Mouse (Mus musculus) intestine, postnatal 0 days (tissue): ENCODE data around the gene Atg10. TPM values are rescaled to one million over a fixed set of nuclear protein-coding genes. Genes with fewer than 3 reads are reported as not detected.

Experiments used
- ATAC-seq: fragments of 200-750 bp; cut with Nextera tagmentation; 2 replicates; pipeline ENCODE4 v1.8.0; 2017; ENCODE audit warnings: mild to moderate bottlenecking, moderate TSS enrichment, moderate library complexity
- H3K27ac ChIP-seq: fragments of 300-500 bp; sonication (generic); 2 replicates; pipeline ENCODE4 v1.5.1; 2014; ENCODE audit warnings: mild to moderate bottlenecking, low read depth, low read length, moderate library complexity
- H3K27me3 ChIP-seq: fragments of 300-500 bp; sonication (generic); replicated peaks from 2 replicates; pipeline ENCODE4 v1.6.1; 2014; ENCODE audit warnings: low read length, mixed read lengths; ENCODE audit not compliant: control insufficient read depth, insufficient read depth
- H3K36me3 ChIP-seq: fragments of 300-500 bp; sonication (generic); 2 replicates; pipeline ENCODE4 v1.6.1; 2014; ENCODE audit warnings: mild to moderate bottlenecking, moderate library complexity; ENCODE audit not compliant: control insufficient read depth, insufficient read depth
- H3K4me1 ChIP-seq: fragments of 300-500 bp; sonication (generic); replicated peaks from 2 replicates; pipeline ENCODE4 v1.6.1; 2014; ENCODE audit warnings: antibody characterized with exemption, low read length, mixed read lengths; ENCODE audit not compliant: control insufficient read depth, insufficient read depth
- H3K4me2 ChIP-seq: fragments of 300-500 bp; sonication (generic); replicated peaks from 2 replicates; pipeline ENCODE4 v1.6.1; 2014; ENCODE audit warnings: low read depth, mild to moderate bottlenecking, moderate library complexity
- H3K4me3 ChIP-seq: fragments of 300-500 bp; sonication (generic); 2 replicates; pipeline ENCODE4 v1.5.1; 2014; ENCODE audit warnings: low read depth, low read length
- H3K9ac ChIP-seq: fragments of 300-500 bp; sonication (generic); 2 replicates; pipeline ENCODE4 v1.6.1; 2014; ENCODE audit warnings: mild to moderate bottlenecking, low read depth, low read length
- H3K9me3 ChIP-seq: fragments of 300-500 bp; sonication (generic); 2 replicates; pipeline ENCODE4 v1.6.1; 2016; ENCODE audit warnings: mixed run types; ENCODE audit not compliant: control insufficient read depth
- CTCF ChIP-seq: sonication (generic); IDR thresholded peaks from 2 replicates; pipeline ENCODE4 v1.5.1; 2016; ENCODE audit warnings: low read depth, mild to moderate bottlenecking, control low read depth, antibody characterized with exemption, moderate library complexity
- WGBS: fragments of 180-500 bp; shearing (Covaris S2); extraction: QIAGEN DNeasy Blood & Tissue Kit; methylation state at CpG from one replicate; pipeline ENCODE4 v1.1.7; 2014; 5-methylcytosine and 5-hydroxymethylcytosine counted together
- polyA plus RNA-seq: library from polyadenylated mRNA; unstranded; fragments of >200 nt; fragmentation: Nextera tagmentation; extraction: Ambion mirVana; gene quantifications from 2 replicates; pipeline ENCODE4 v1.2.1, GENCODE M21; 2015

The Atg10 gene
- polyA plus RNA-seq, 1 experiment from 2014 or later, result 24.5 TPM

GRCm38 (mm10) chr13:90964511-90964910 is 259.3 kb downstream of the Atg10 start:
- WGBS, result 77% methylated on average over 4 of the region's 4 CpGs
- TF ChIP-seq CTCF, result no peak
- ATAC-seq, result no peak

GRCm38 (mm10) chr13:90962836-90963760 is 260.7 kb downstream of the Atg10 start:
- H3K4me2 ChIP-seq, result peak overlapping the region; percentile 17; the same call in 1 of the 2 replicates
- TF ChIP-seq CTCF, result no peak
- 61% methylated on average over 10 of the region's 10 CpGs for WGBS
- H3K27me3 ChIP-seq, result no peaks in the 10 kb centered on the region
- H3K9ac ChIP-seq, result no peak overlapping the region
- no peaks in the 10 kb centered on the region for H3K36me3 ChIP-seq
- H3K4me3 ChIP-seq, result no peak overlapping the region
- peak overlapping the region; percentile 54; the same call in 1 of the 2 replicates for H3K27ac ChIP-seq
- no peaks in the 10 kb centered on the region for H3K9me3 ChIP-seq
- 0 out of 2 replicates have a peak, but pooled peaks have one; percentile 67 for ATAC-seq
- no peaks in the 10 kb centered on the region for H3K4me1 ChIP-seq

More at GRCm38 (mm10) chr13:90964511-90964910, 259.3 kb downstream of the Atg10 start:
- no peak overlapping the region for H3K4me3 ChIP-seq
- no peak overlapping the region for H3K9ac ChIP-seq
- H3K27me3 ChIP-seq, result no peaks in the 10 kb centered on the region
- no peaks in the 10 kb centered on the region for H3K9me3 ChIP-seq
- no peak overlapping the region for H3K4me2 ChIP-seq
- no peak overlapping the region for H3K27ac ChIP-seq
- H3K36me3 ChIP-seq, result no peaks in the 10 kb centered on the region
- H3K4me1 ChIP-seq, result no peaks in the 10 kb centered on the region

- no peaks in the 10 kb centered on the region for H3K27me3 ChIP-seq
- H3K9me3 ChIP-seq, result no peaks in the 10 kb centered on the region
- TF ChIP-seq CTCF, result no peak
- no peak overlapping the region for H3K4me3 ChIP-seq
- no peak for ATAC-seq
- 96% methylated on average over 8 of the region's 8 CpGs for WGBS
- H3K4me1 ChIP-seq, result no peaks in the 10 kb centered on the region
- no peaks in the 10 kb centered on the region for H3K36me3 ChIP-seq
- no peak overlapping the region for H3K27ac ChIP-seq
- no peak overlapping the region for H3K9ac ChIP-seq
- H3K4me2 ChIP-seq, result no peak overlapping the region
These were observed 263.2 kb downstream of the Atg10 start for GRCm38 (mm10) chr13:90960591-90960990.

GRCm38 (mm10) chr13:90958894-90959293 is 264.9 kb downstream of the Atg10 start:
- H3K27ac ChIP-seq, result no peak overlapping the region
- no peak overlapping the region for H3K9ac ChIP-seq
- no peaks in the 10 kb centered on the region for H3K9me3 ChIP-seq
- no peaks in the 10 kb centered on the region for H3K36me3 ChIP-seq
- no peak overlapping the region for H3K4me2 ChIP-seq
- no peaks in the 10 kb centered on the region for H3K27me3 ChIP-seq
- 52% methylated on average over 2 of the region's 2 CpGs for WGBS
- no peak overlapping the region for H3K4me3 ChIP-seq
- ATAC-seq, result no peak
- H3K4me1 ChIP-seq, result no peaks in the 10 kb centered on the region
- no peak for TF ChIP-seq CTCF

GRCm38 (mm10) chr13:90939600-90939999 is 284.2 kb downstream of the Atg10 start:
- Histone ChIP-seq H3K27me3 (no peaks in the 10 kb centered on the region), H3K4me2 (no peak overlapping the region), H3K4me3 (no peak overlapping the region), H3K27ac (no peak overlapping the region), H3K9me3 (no peaks in the 10 kb centered on the region), H3K9ac (no peak overlapping the region), H3K36me3 (no peaks in the 10 kb centered on the region), H3K4me1 (no peaks in the 10 kb centered on the region)
- 87% methylated on average over 5 of the region's 5 CpGs for WGBS
- TF ChIP-seq CTCF, result no peak
- no peak for ATAC-seq

GRCm38 (mm10) chr13:90939192-90939591 is 284.6 kb downstream of the Atg10 start:
- Histone ChIP-seq H3K27me3 (no peaks in the 10 kb centered on the region), H3K9me3 (no peaks in the 10 kb centered on the region), H3K4me3 (no peak overlapping the region), H3K36me3 (no peaks in the 10 kb centered on the region), H3K27ac (no peak overlapping the region), H3K4me1 (no peaks in the 10 kb centered on the region), H3K9ac (no peak overlapping the region), H3K4me2 (no peak overlapping the region)
- no peak for TF ChIP-seq CTCF
- ATAC-seq, result no peak
- WGBS, result 41% methylated on average over 6 of the region's 6 CpGs
